ENCODE assay signal across 31 mouse cellular contexts in the genomic region with DNA sequence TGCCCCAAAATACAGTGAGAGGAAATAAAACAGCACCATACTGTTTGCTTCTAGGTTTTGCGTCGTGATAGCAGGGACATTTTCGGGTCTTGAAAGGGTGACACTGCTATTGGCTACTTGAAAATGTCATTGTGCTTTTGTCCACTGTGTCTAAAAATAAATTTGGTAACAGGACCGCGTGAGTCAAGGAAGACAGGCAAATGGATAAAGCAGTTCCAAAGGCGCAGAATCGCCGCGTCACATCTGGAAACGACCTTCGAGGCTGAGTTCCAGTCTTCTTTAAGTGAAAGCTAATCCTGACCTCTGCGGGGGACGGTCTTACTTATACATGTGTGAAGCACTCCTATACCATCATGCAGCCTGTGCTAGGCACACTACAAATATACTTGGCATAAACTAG. TPM values are rescaled to one million over a fixed set of nuclear protein-coding genes. Genes with fewer than 3 reads are reported as not detected.
DNase-seq lines count a peak whose midpoint lies in the region; ATAC-seq and TF ChIP-seq lines count a peak whose summit lies in the region.
"Had no signal": no experiment of that assay in that cellular context is flagged by ENCODE, and none has a peak within 500 bp of the region (broad histone marks: within the 10 kb centered on the region; RNA-seq: fewer than 3 reads in every experiment).

No protein-coding gene starts in this region.

- DNase-seq in adrenal gland, adult 2 months, result peak; percentile 50
- no peak for DNase-seq in adrenal gland, postnatal 4 days (ENCODE audit: low spot score in 2 of 2)
- peak in 1 of 2 experiments; percentile 44 for DNase-seq in heart, adult 2 months
- DNase-seq in heart, adult 8-10 months (ENCODE audit: low spot score), result no peak
- DNase-seq in heart, postnatal 0 days (ENCODE audit: low spot score), result peak; percentile 83
- DNase-seq: cerebellum, adult 11 months; cerebellum, adult 9-10 months; cerebellum, postnatal 36 days; kidney, adult 9 months; kidney, postnatal 14 days; liver, postnatal 0 days; lung, postnatal 4 days; right cerebral cortex, postnatal 4 days; thymus, adult 18-20 months; thymus, postnatal 25 days had no signal

- H3K9me3 ChIP-seq in heart, embryonic 12.5 days (replicated peaks), result no peaks in the 10 kb centered on the region
- no peaks in the 10 kb centered on the region for H3K9me3 ChIP-seq in heart, postnatal 0 days (replicated peaks; ENCODE audit: control insufficient read depth, low read length)
- H3K9me3 ChIP-seq: embryonic facial prominence, embryonic 13.5 days; G1E; liver, embryonic 12.5 days; megakaryocyte, embryonic 14.5 days; midbrain, embryonic 12.5 days; neural tube, embryonic 13.5 days had no signal

- no peak for ATAC-seq in heart, embryonic 12.5 days (ENCODE audit: insufficient number of reproducible peaks, low FRiP score)
- peak; percentile 36; the same call in 1 of the 2 replicates for ATAC-seq in heart, postnatal 0 days (ENCODE audit: insufficient read depth, low read depth)
- no peak for ATAC-seq in monocyte, adult 5-6 weeks (replicated peaks; ENCODE audit: insufficient number of reproducible peaks, low FRiP score, low TSS enrichment, poor library complexity, severe bottlenecking)
- ATAC-seq: forebrain, embryonic 16.5 days; intestine, postnatal 0 days; liver, embryonic 12.5 days; liver, postnatal 0 days; lung, postnatal 0 days; Patski had no signal

- 39% methylated on average over 13 of the region's 13 CpGs for WGBS in heart, adult 2 months
- WGBS in heart, embryonic 12.5 days, result 37% methylated on average over 13 of the region's 13 CpGs
- WGBS in heart, postnatal 0 days, result 31% methylated on average over 13 of the region's 13 CpGs

- peaks cover 4% of the 10 kb centered on the region for H3K36me3 ChIP-seq in heart, adult 2 months (ENCODE audit: control insufficient read depth, insufficient read depth, low read length)
- peaks cover 9% of the 10 kb centered on the region; the same call in 1 of the 2 replicates for H3K36me3 ChIP-seq in heart, embryonic 12.5 days
- H3K36me3 ChIP-seq in heart, postnatal 0 days (replicated peaks; ENCODE audit: control insufficient read depth, insufficient read depth, low read length), result no peaks in the 10 kb centered on the region
- H3K36me3 ChIP-seq: embryonic facial prominence, embryonic 13.5 days; midbrain, embryonic 12.5 days; neural tube, embryonic 13.5 days had no signal

- H3K4me2 ChIP-seq in heart, embryonic 12.5 days, result peak overlapping the region; percentile 30
- peak overlapping the region; percentile 20; the same call in 1 of the 2 replicates for H3K4me2 ChIP-seq in heart, postnatal 0 days (ENCODE audit: low read depth, low read length)
- H3K4me2 ChIP-seq: embryonic facial prominence, embryonic 13.5 days; hindbrain, embryonic 14.5 days; liver, embryonic 12.5 days; midbrain, embryonic 12.5 days; neural tube, embryonic 13.5 days had no signal

- 0 out of 2 replicates have a peak, but pooled peaks have one; percentile 12 for TF ChIP-seq EP300 in heart, adult 2 months (IDR thresholded peaks at IDR 0.05; ENCODE audit: insufficient read depth, low read depth, low read length)
- TF ChIP-seq EP300 in heart, postnatal 0 days (IDR thresholded peaks at IDR 0.05; ENCODE audit: low read depth), result 0 out of 2 replicates have a peak, but pooled peaks have one; percentile 51

- H3K27me3 ChIP-seq in heart, adult 2 months (ENCODE audit: control insufficient read depth, insufficient read depth, low read length), result no peaks in the 10 kb centered on the region
- no peaks in the 10 kb centered on the region for H3K27me3 ChIP-seq in heart, embryonic 12.5 days (replicated peaks)
- no peaks in the 10 kb centered on the region for H3K27me3 ChIP-seq in heart, postnatal 0 days (ENCODE audit: control insufficient read depth, insufficient read depth, low read length)
- H3K27me3 ChIP-seq: embryonic facial prominence, embryonic 13.5 days; liver, embryonic 12.5 days; midbrain, embryonic 12.5 days; neural tube, embryonic 13.5 days; Patski had no signal

- peaks cover 20% of the 10 kb centered on the region for H3K4me1 ChIP-seq in heart, adult 2 months (ENCODE audit: control insufficient read depth, insufficient read depth, low read length)
- peaks cover 86% of the 10 kb centered on the region for H3K4me1 ChIP-seq in heart, embryonic 12.5 days (replicated peaks)
- H3K4me1 ChIP-seq in heart, postnatal 0 days (ENCODE audit: control insufficient read depth, insufficient read depth), result peaks cover 71% of the 10 kb centered on the region
- H3K4me1 ChIP-seq: midbrain, embryonic 12.5 days had no signal

- H3K4me3 ChIP-seq in heart, adult 2 months, result no peak overlapping the region
- no peak overlapping the region for H3K4me3 ChIP-seq in heart, embryonic 12.5 days
- no peak overlapping the region for H3K4me3 ChIP-seq in heart, postnatal 0 days (ENCODE audit: low read depth, low read length)
- H3K4me3 ChIP-seq: embryonic facial prominence, embryonic 13.5 days; erythroblast, embryonic 14.5 days; left cerebral cortex, adult 2 months; liver, embryonic 12.5 days; megakaryocyte, embryonic 14.5 days; midbrain, embryonic 12.5 days; neural tube, embryonic 13.5 days had no signal

- H3K79me2 ChIP-seq in heart, adult 2 months (replicated peaks; ENCODE audit: control insufficient read depth, insufficient read depth, low read length), result peaks cover 12% of the 10 kb centered on the region

- intact Hi-C loops in heart, adult 2 months (cut with DNase I), result no loop called here

- H3K27ac ChIP-seq in heart, adult 2 months, result peak overlapping the region; percentile 83
- H3K27ac ChIP-seq in heart, embryonic 12.5 days (ENCODE audit: poor library complexity, severe bottlenecking), result peak overlapping the region; percentile 89
- peak overlapping the region; percentile 88 for H3K27ac ChIP-seq in heart, postnatal 0 days (ENCODE audit: low read depth)
- H3K27ac ChIP-seq: embryonic facial prominence, embryonic 13.5 days; hindbrain, embryonic 14.5 days; left cerebral cortex, adult 2 months; liver, embryonic 12.5 days; midbrain, embryonic 12.5 days; neural tube, embryonic 13.5 days; stomach, postnatal 0 days had no signal

- no peak overlapping the region for H3K9ac ChIP-seq in heart, adult 2 months (ENCODE audit: low read depth, low read length)
- no peak overlapping the region for H3K9ac ChIP-seq in heart, embryonic 12.5 days
- no peak overlapping the region for H3K9ac ChIP-seq in heart, postnatal 0 days (replicated peaks; ENCODE audit: low read depth, low read length)
- H3K9ac ChIP-seq: embryonic facial prominence, embryonic 13.5 days; hindbrain, embryonic 14.5 days; liver, embryonic 12.5 days; liver, postnatal 0 days; midbrain, embryonic 12.5 days; neural tube, embryonic 13.5 days had no signal

- TF ChIP-seq POLR2A in heart, adult 2 months (IDR thresholded peaks at IDR 0.05; ENCODE audit: insufficient read depth, low read depth, low read length), result 0 out of 2 replicates have a peak, but pooled peaks have one; percentile 23

- TF ChIP-seq CTCF in heart, adult 2 months (IDR thresholded peaks at IDR 0.05), result no peak
- no peak for TF ChIP-seq CTCF in heart, postnatal 0 days (IDR thresholded peaks at IDR 0.05; ENCODE audit: low read depth)

RNA-seq across cellular contexts. Expression of gene Gab1, which starts 35.0 kb away (rescaled TPM):
- 10 to 100 TPM; 15.1 to 16.2 TPM for total RNA-seq in adrenal gland, adult 2 months (2021)
- polyA plus RNA-seq in adrenal gland, adult 2 months (2012; rRNA removed), result 11.9 and 13.1 TPM in 2 replicates
- total RNA-seq in adrenal gland, postnatal 4 days (2021), result 10 to 100 TPM; 34.6 TPM
- 10 to 100 TPM; 38.3 to 40.2 TPM for total RNA-seq in heart, adult 2 months (2021)
- 32.6 and 55.3 TPM in 2 replicates for polyA plus RNA-seq in heart, adult 2 months (2012; rRNA removed)
- total RNA-seq in heart, adult 8-10 months (2022), result 10 to 100 TPM; 33.6 to 43.1 (median 40.6) TPM
- polyA plus RNA-seq in heart, embryonic 12.5 days (2016; fragmentation: Nextera tagmentation; extraction: Ambion mirVana), result 42.5 and 44.8 TPM in 2 replicates
- total RNA-seq in heart, postnatal 0 days (2014; rRNA removed; ENCODE audit: low replicate concordance), result 54.0 and 54.9 TPM in 2 replicates
- polyA plus RNA-seq in heart, postnatal 0 days (2015; fragmentation: Nextera tagmentation; extraction: Ambion mirVana), result 18.8 and 19.1 TPM in 2 replicates
- total RNA-seq in monocyte, adult 5-6 weeks (2017), result 0.43 to 0.49 TPM in 2 of 3 replicates, not detected in the other

Comparison
In these comparisons a context has a peak if more than half of its experiments do, and no peak if none do; other contexts are left out.
1. DNase-seq: peak in adrenal gland, adult 2 months (single experiment) and heart, postnatal 0 days (single experiment); none in adrenal gland, postnatal 4 days (0 of 2) and heart, adult 8-10 months (single experiment).
2. RNA of gene Gab1, which starts 35.0 kb away (total RNA-seq): 54.0 to 54.9 TPM in heart, postnatal 0 days, 33.6 to 43.1 TPM in heart, adult 8-10 months, 38.3 to 40.2 TPM in heart, adult 2 months, 34.6 TPM in adrenal gland, postnatal 4 days and 15.1 to 16.2 TPM in adrenal gland, adult 2 months; 0.43 to 0.49 TPM in monocyte, adult 5-6 weeks; every median in the first group is over 10 times any median in the second.
3. Peak in every context shown above with its lines, with median percentiles within 50 percentile points of each other: H3K27ac ChIP-seq.